Mouse (Mus musculus): ENCODE data around the gene Sema4g. TPM values are rescaled to one million over a fixed set of nuclear protein-coding genes. Genes with fewer than 3 reads are reported as not detected.

Sema4g gene
- 4.4 and 5.6 TPM in 2 replicates for polyA plus RNA-seq (2015; fragmentation: Nextera tagmentation; extraction: Ambion mirVana)

- 1% methylated on average over 51 of the region's 58 CpGs for WGBS (ENCODE audit: insufficient replicate concordance)
- peak within 1 kb of the TSS; percentile 76 for H3K27ac ChIP-seq (replicated peaks)
Observed at GRCm38 (mm10) chr19:44988831-44989566, at the start of gene Sema4g. Gene Sema4g (plus strand): TSS chr19:44989101.

GRCm38 (mm10) chr19:44959633-44960032 is 29.3 kb upstream of the Sema4g start:
- no peaks in the 10 kb centered on the region for H3K4me1 ChIP-seq (replicated peaks)
- H3K4me2 ChIP-seq, result no peak overlapping the region
- H3K9ac ChIP-seq, result no peak overlapping the region
- peaks cover 83% of the 10 kb centered on the region for H3K36me3 ChIP-seq (replicated peaks)
- ATAC-seq (ENCODE audit: insufficient read depth), result no peak
- WGBS (ENCODE audit: insufficient replicate concordance), result 88% methylated on average over 2 of the region's 2 CpGs
- no peaks in the 10 kb centered on the region for H3K27me3 ChIP-seq
- H3K9me3 ChIP-seq (replicated peaks), result no peaks in the 10 kb centered on the region
- no peak overlapping the region for H3K4me3 ChIP-seq (replicated peaks)
- H3K27ac ChIP-seq (replicated peaks), result no peak overlapping the region

More at GRCm38 (mm10) chr19:44988831-44989566, at the start of gene Sema4g:
- peak within 1 kb of the TSS; percentile 47; the same call in 1 of the 2 replicates for H3K9ac ChIP-seq
- 0 out of 2 replicates have a peak, but pooled peaks cover 4% of the 10 kb centered on the region for H3K36me3 ChIP-seq (replicated peaks)
- peak within 1 kb of the TSS; percentile 64 for H3K4me2 ChIP-seq
- no peaks in the 10 kb centered on the region for H3K9me3 ChIP-seq (replicated peaks)
- peaks cover 44% of the 10 kb centered on the region for H3K27me3 ChIP-seq
- H3K4me3 ChIP-seq (replicated peaks), result peak within 1 kb of the TSS; percentile 57
- peak; percentile 61 for ATAC-seq (ENCODE audit: insufficient read depth)
- peaks cover 48% of the 10 kb centered on the region for H3K4me1 ChIP-seq (replicated peaks)

DNA sequence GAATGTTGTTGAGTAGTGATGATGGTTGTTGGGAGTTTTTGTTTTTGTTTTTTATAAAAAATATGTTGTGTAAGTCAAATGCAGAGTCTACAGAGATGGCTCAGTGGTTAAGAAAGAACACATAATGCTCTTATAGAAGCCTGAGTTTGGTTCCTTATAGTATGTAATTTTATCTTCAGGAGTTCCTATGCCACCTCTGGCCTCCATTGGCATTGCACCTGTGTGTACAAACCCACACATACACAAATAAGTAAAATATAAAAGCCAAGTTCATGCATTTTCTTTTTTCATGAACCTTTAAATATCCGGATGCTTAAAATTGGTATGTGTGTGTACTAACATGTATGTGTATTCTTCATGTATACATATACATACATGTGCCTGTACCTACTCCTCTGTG is 22.9 kb upstream of the Sema4g start:
- peaks cover 83% of the 10 kb centered on the region for H3K36me3 ChIP-seq (replicated peaks)
- no peak overlapping the region for H3K9ac ChIP-seq
- no peak overlapping the region for H3K4me2 ChIP-seq
- 81% methylated on average over 1 of the region's 1 CpGs for WGBS (ENCODE audit: insufficient replicate concordance)
- ATAC-seq (ENCODE audit: insufficient read depth), result no peak
- H3K4me1 ChIP-seq (replicated peaks), result no peaks in the 10 kb centered on the region
- H3K27ac ChIP-seq (replicated peaks), result no peak overlapping the region
- no peaks in the 10 kb centered on the region for H3K27me3 ChIP-seq
- H3K9me3 ChIP-seq (replicated peaks), result no peaks in the 10 kb centered on the region
- H3K4me3 ChIP-seq (replicated peaks), result no peak overlapping the region

- no peak overlapping the region for H3K9ac ChIP-seq
- H3K9me3 ChIP-seq (replicated peaks), result no peaks in the 10 kb centered on the region
- H3K4me3 ChIP-seq (replicated peaks), result no peak overlapping the region
- ATAC-seq (ENCODE audit: insufficient read depth), result no peak
- peaks cover 87% of the 10 kb centered on the region for H3K36me3 ChIP-seq (replicated peaks)
- 70% methylated on average over 3 of the region's 3 CpGs for WGBS (ENCODE audit: insufficient replicate concordance)
- H3K4me1 ChIP-seq (replicated peaks), result no peaks in the 10 kb centered on the region
- H3K4me2 ChIP-seq, result no peak overlapping the region
- no peaks in the 10 kb centered on the region for H3K27me3 ChIP-seq
- H3K27ac ChIP-seq (replicated peaks), result no peak overlapping the region
Observed at GRCm38 (mm10) chr19:44968329-44968728, 20.6 kb upstream of the Sema4g start.

DNA sequence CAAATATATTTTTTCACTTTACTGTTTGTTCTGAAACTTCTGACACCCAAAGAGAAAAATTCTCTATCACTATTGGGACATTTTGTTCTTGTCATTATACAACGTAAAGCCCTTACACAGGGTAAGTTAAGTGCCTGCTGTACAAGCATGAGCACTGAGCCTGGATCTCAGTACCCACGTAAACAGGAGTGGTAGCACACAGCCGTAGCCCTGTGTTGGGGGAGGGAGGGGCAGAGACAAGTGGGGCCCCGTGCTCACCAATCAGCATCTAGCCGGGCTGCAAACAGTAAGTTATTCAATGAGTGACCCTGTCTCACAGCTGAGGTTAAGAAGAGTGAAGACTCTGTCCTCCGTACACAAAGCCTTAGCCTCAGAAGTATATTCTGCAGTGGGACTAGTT is 12.3 kb upstream of the Sema4g start:
- no peak for ATAC-seq (ENCODE audit: insufficient read depth)
- H3K9ac ChIP-seq, result no peak overlapping the region
- H3K4me1 ChIP-seq (replicated peaks), result no peaks in the 10 kb centered on the region
- H3K27ac ChIP-seq (replicated peaks), result no peak overlapping the region
- 72% methylated on average over 6 of the region's 6 CpGs for WGBS (ENCODE audit: insufficient replicate concordance)
- H3K9me3 ChIP-seq (replicated peaks), result no peaks in the 10 kb centered on the region
- no peak overlapping the region for H3K4me2 ChIP-seq
- H3K27me3 ChIP-seq, result no peaks in the 10 kb centered on the region
- H3K4me3 ChIP-seq (replicated peaks), result no peak overlapping the region
- H3K36me3 ChIP-seq (replicated peaks), result peaks cover 93% of the 10 kb centered on the region

GRCm38 (mm10) chr19:44977148-44977547 is 11.8 kb upstream of the Sema4g start:
- H3K4me3 ChIP-seq (replicated peaks), result no peak overlapping the region
- peaks cover 89% of the 10 kb centered on the region for H3K36me3 ChIP-seq (replicated peaks)
- no peak overlapping the region for H3K27ac ChIP-seq (replicated peaks)
- no peaks in the 10 kb centered on the region for H3K9me3 ChIP-seq (replicated peaks)
- no peak overlapping the region for H3K9ac ChIP-seq
- H3K4me1 ChIP-seq (replicated peaks), result no peaks in the 10 kb centered on the region
- no peak overlapping the region for H3K4me2 ChIP-seq
- no peaks in the 10 kb centered on the region for H3K27me3 ChIP-seq
- WGBS (ENCODE audit: insufficient replicate concordance), result 83% methylated on average over 6 of the region's 6 CpGs
- ATAC-seq (ENCODE audit: insufficient read depth), result no peak

DNA sequence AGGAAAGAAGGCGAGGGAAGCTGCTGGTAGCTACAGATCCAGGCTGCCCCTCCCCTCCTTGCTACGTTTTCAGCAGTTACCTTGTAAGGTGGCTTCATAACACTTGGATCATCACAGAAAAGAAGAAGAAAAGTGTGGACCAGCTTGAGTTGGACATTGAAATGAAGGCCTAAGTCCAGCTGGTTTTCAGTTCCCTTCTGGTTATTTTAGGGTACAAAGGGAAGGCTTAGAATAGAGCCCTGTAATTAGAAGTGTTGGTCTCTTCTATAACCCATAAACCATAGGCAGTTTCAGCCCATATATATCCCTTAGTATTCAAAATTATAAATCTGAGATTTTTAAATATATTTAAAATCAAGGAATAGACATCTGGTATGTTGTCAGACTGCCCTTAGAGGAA is 8.1 kb upstream of the Sema4g start:
- Histone ChIP-seq H3K4me3 (replicated peaks) (no peak overlapping the region), H3K9me3 (replicated peaks) (no peaks in the 10 kb centered on the region), H3K27me3 (no peaks in the 10 kb centered on the region), H3K4me1 (replicated peaks) (peaks cover 7% of the 10 kb centered on the region), H3K27ac (replicated peaks) (no peak overlapping the region), H3K36me3 (replicated peaks) (peaks cover 57% of the 10 kb centered on the region), H3K4me2 (no peak overlapping the region), H3K9ac (no peak overlapping the region)
- WGBS (ENCODE audit: insufficient replicate concordance), result 60% methylated on average over 2 of the region's 2 CpGs
- no peak for ATAC-seq (ENCODE audit: insufficient read depth)

DNA sequence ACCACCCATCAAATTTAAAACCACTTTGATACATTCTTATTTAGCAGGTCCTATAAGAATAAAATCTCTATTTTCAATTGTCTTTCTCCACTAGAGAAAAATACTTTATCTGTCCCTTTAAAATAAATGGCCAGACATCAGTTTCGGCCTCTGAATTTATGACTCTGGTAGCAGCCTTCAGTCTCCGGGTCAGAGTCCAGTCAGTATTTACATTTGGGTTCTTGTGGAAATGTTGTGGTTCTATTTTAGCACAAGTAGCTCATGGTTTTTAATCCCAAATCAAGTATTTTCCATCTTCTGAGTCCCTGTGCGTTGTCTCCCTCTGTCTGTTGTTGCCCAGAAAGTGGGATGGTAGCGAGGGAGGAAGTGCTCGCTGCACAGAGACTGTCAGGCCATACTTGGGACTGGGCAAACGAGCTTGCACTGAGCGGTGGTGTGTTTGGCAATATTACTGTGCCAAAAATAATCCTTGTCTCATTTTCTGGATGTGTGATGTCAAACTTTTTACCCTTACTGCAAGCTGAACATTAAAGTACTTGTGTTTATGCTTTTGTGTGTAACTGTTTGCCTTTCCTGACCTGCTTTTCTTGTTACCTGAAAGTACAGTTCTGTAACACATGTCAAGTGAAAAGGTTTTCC is 6.3 kb upstream of the Sema4g start:
- H3K4me3 ChIP-seq (replicated peaks), result no peak overlapping the region
- H3K36me3 ChIP-seq (replicated peaks), result peaks cover 39% of the 10 kb centered on the region
- H3K9ac ChIP-seq, result no peak overlapping the region

GRCm38 (mm10) chr19:44983366-44983765 is 5.5 kb upstream of the Sema4g start:
- Histone ChIP-seq H3K4me3 (replicated peaks) (no peak overlapping the region), H3K27me3 (peaks cover 14% of the 10 kb centered on the region), H3K4me1 (replicated peaks) (peaks cover 23% of the 10 kb centered on the region), H3K4me2 (no peak overlapping the region), H3K9me3 (replicated peaks) (no peaks in the 10 kb centered on the region), H3K27ac (replicated peaks) (0 out of 2 replicates have a peak overlapping the region, but pooled peaks have one; percentile 19), H3K9ac (no peak overlapping the region), H3K36me3 (replicated peaks) (peaks cover 32% of the 10 kb centered on the region)
- WGBS (ENCODE audit: insufficient replicate concordance), result 80% methylated on average over 6 of the region's 6 CpGs
- no peak for ATAC-seq (ENCODE audit: insufficient read depth)

More for the DNA sequence above, 6.3 kb upstream of the Sema4g start:
- no peak overlapping the region for H3K27ac ChIP-seq (replicated peaks)
- WGBS (ENCODE audit: insufficient replicate concordance), result 62% methylated on average over 7 of the region's 7 CpGs
- H3K9me3 ChIP-seq (replicated peaks), result no peaks in the 10 kb centered on the region
- no peak for ATAC-seq (ENCODE audit: insufficient read depth)
- peaks cover 6% of the 10 kb centered on the region for H3K27me3 ChIP-seq
- H3K4me1 ChIP-seq (replicated peaks), result peaks cover 16% of the 10 kb centered on the region
- no peak overlapping the region for H3K4me2 ChIP-seq

GRCm38 (mm10) chr19:44984420-44984819 is 4.5 kb upstream of the Sema4g start:
- Histone ChIP-seq H3K27me3 (peaks cover 24% of the 10 kb centered on the region), H3K4me1 (replicated peaks) (peaks cover 34% of the 10 kb centered on the region), H3K9me3 (replicated peaks) (no peaks in the 10 kb centered on the region), H3K4me3 (replicated peaks) (no peak overlapping the region), H3K36me3 (replicated peaks) (peaks cover 22% of the 10 kb centered on the region), H3K27ac (replicated peaks) (no peak overlapping the region), H3K9ac (no peak overlapping the region), H3K4me2 (no peak overlapping the region)
- ATAC-seq (ENCODE audit: insufficient read depth), result no peak
- 87% methylated on average over 4 of the region's 4 CpGs for WGBS (ENCODE audit: insufficient replicate concordance)

DNA sequence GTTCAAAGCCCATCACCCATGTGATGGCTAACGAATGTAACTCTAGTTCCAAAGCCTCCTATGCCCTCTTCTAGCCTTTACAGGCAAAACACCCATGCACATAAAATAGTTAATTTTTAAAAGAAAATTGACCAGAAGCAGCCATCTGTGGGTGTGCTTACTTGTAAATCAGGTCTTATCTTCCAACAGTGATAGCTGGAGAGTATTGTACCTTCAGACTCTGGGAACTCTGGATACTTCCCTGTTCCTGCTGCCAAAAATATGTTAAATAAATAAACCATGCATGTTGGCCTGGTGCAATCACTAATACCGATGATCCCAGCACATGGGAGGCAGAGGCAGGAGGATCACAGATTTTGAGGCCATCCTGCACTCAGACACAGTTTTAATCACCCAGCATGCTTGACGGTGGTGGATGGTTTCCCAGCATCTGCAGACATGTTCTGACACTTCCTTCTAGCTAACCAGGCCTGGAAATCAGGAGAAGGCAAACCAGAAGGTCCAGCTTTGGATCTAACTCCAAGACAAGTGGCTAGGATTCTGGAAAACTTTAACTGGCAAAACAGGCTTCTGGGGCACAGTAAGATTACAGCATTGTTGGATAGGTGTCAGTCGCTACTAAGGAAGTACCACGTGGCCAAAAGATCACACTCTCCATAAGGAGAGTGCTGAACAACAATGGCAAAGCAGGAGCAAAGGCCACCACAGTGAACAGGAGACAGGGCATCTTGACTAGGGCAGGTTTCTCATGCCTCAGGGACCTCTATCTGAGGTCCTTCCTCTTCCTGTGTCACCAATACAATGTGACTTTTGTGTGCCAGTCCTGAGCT is 3.5 kb upstream of the Sema4g start:
- Histone ChIP-seq H3K9ac (no peak overlapping the region), H3K27me3 (peaks cover 34% of the 10 kb centered on the region), H3K4me1 (replicated peaks) (peaks cover 34% of the 10 kb centered on the region), H3K27ac (replicated peaks) (no peak overlapping the region), H3K4me2 (no peak overlapping the region), H3K36me3 (replicated peaks) (peaks cover 15% of the 10 kb centered on the region), H3K4me3 (replicated peaks) (no peak overlapping the region), H3K9me3 (replicated peaks) (no peaks in the 10 kb centered on the region)
- WGBS (ENCODE audit: insufficient replicate concordance), result 46% methylated on average over 5 of the region's 5 CpGs
- ATAC-seq (ENCODE audit: insufficient read depth), result no peak

Data from liver, embryonic 15.5 days (tissue).